Mouse (Mus musculus) MEL (cell line): ENCODE results near the gene Tex2. TPM values are rescaled to one million over a fixed set of nuclear protein-coding genes. Genes with fewer than 3 reads are reported as not detected.

ENCODE experiments used
- DNase-seq: peaks from one replicate; pipeline ENCODE4 v3.0.0; 2011; ENCODE audit warnings: low read depth, low spot score
- H3K27ac ChIP-seq: 2 replicates; pipeline ENCODE4 v1.5.1; 2012; ENCODE audit warnings: low read depth, mild to moderate bottlenecking, control low read depth, low read length, moderate library complexity; ENCODE audit not compliant: control insufficient read depth
- H3K27me3 ChIP-seq, 2 experiments: fragments of 150-350 bp in 1 of 2; sonication (generic) in 1 of 2; 2 replicates each; pipeline ENCODE4 v1.6.1; 2012; ENCODE audit warnings: low read length in 2 of 2, mild to moderate bottlenecking in 2 of 2, improper control_type of control experiment in 1 of 2, moderate library complexity in 1 of 2; ENCODE audit not compliant: insufficient read depth in 2 of 2, control insufficient read depth in 1 of 2
- H3K36me3 ChIP-seq, 2 experiments: 2 replicates each; pipeline ENCODE4 v1.6.1; 2012 to 2014; ENCODE audit warnings: low read length in 2 of 2, improper control_type of control experiment in 1 of 2, inconsistent platforms in 1 of 2, mild to moderate bottlenecking in 1 of 2; ENCODE audit not compliant: insufficient read depth in 2 of 2, control insufficient read depth in 1 of 2
- H3K4me1 ChIP-seq, 2 experiments: fragments of 150-350 bp in 1 of 2; sonication (generic) in 1 of 2; 2 replicates each; pipeline ENCODE4 v1.6.1; 2012; ENCODE audit warnings: low read length in 2 of 2, improper control_type of control experiment in 1 of 2, mild to moderate bottlenecking in 1 of 2; ENCODE audit not compliant: insufficient read depth in 2 of 2, control insufficient read depth in 1 of 2
- H3K4me3 ChIP-seq, 2 experiments: fragments of 150-350 bp in 1 of 2; sonication (generic) in 1 of 2; 2 replicates each; pipeline ENCODE4 v1.5.1; 2012; ENCODE audit warnings: low read depth in 2 of 2, low read length in 2 of 2, mild to moderate bottlenecking in 2 of 2, moderate library complexity in 2 of 2, control low read depth in 1 of 2, improper control_type of control experiment in 1 of 2; ENCODE audit not compliant: control insufficient read depth in 1 of 2, insufficient read depth in 1 of 2
- H3K79me2 ChIP-seq: 2 replicates; pipeline ENCODE4 v1.6.1; 2012; ENCODE audit warnings: mild to moderate bottlenecking, low read length, moderate library complexity; ENCODE audit not compliant: control insufficient read depth, poor library complexity, insufficient read depth
- H3K9ac ChIP-seq: 2 replicates; pipeline ENCODE4 v1.6.1; 2012; ENCODE audit warnings: low read depth, mild to moderate bottlenecking, control low read depth, low read length, moderate library complexity; ENCODE audit not compliant: control insufficient read depth, poor library complexity, severe bottlenecking
- H3K9me3 ChIP-seq: fragments of 150-350 bp; sonication (generic); replicated peaks from 2 replicates; pipeline ENCODE4 v1.6.1; 2012; ENCODE audit warnings: mild to moderate bottlenecking, low read length, improper control_type of control experiment, moderate library complexity; ENCODE audit not compliant: insufficient read depth
- BHLHE40 ChIP-seq: IDR thresholded peaks from 2 replicates; pipeline ENCODE4 v1.6.1; 2012; ENCODE audit warnings: low read depth, mild to moderate bottlenecking, inconsistent platforms, low read length, improper control_type of control experiment, borderline replicate concordance
- CHD2 ChIP-seq: IDR thresholded peaks from 2 replicates; pipeline ENCODE4 v1.6.1; 2011; ENCODE audit warnings: low read length, improper control_type of control experiment
- CTCF ChIP-seq, 3 experiments: IDR thresholded peaks in 2 of 3; conservative IDR thresholded peaks in 1 of 3; 2 replicates each; pipeline ENCODE4 v1.5.1; 2011 to 2012; ENCODE audit warnings: low read length in 3 of 3, low read depth in 2 of 3, mild to moderate bottlenecking in 2 of 3, improper control_type of control experiment in 1 of 3, inconsistent platforms in 1 of 3, mixed read lengths in 1 of 3, moderate library complexity in 1 of 3; ENCODE audit not compliant: control insufficient read depth in 1 of 3, insufficient read depth in 1 of 3, poor library complexity in 1 of 3, severe bottlenecking in 1 of 3
- ELF1 ChIP-seq: IDR thresholded peaks from 2 replicates; pipeline ENCODE4 v1.6.1; 2014; ENCODE audit warnings: low read depth, mild to moderate bottlenecking, inconsistent platforms, low read length, improper control_type of control experiment, moderate library complexity
- EP300 ChIP-seq, 2 experiments: IDR thresholded peaks; 2 replicates each; pipeline ENCODE4 v1.6.1; 2011; ENCODE audit warnings: improper control_type of control experiment in 2 of 2, low read length in 2 of 2, low read depth in 1 of 2, mild to moderate bottlenecking in 1 of 2
- ETS1 ChIP-seq: IDR thresholded peaks from 2 replicates; pipeline ENCODE4 v1.6.1; 2012; ENCODE audit warnings: low read depth, mild to moderate bottlenecking, inconsistent platforms, low read length, improper control_type of control experiment, moderate library complexity
- HCFC1 ChIP-seq: IDR thresholded peaks from 2 replicates; pipeline ENCODE4 v1.6.1; 2012; ENCODE audit warnings: low read depth, mild to moderate bottlenecking, inconsistent platforms, low read length, improper control_type of control experiment, moderate library complexity
- JUND ChIP-seq: IDR thresholded peaks from 2 replicates; pipeline ENCODE4 v1.6.1; 2011; ENCODE audit warnings: low read depth, mild to moderate bottlenecking, improper control_type of control experiment, low read length
- KAT2A ChIP-seq: conservative IDR thresholded peaks from 2 replicates; pipeline ENCODE4 v1.6.1; 2012; ENCODE audit warnings: low read depth, low read length, improper control_type of control experiment, inconsistent platforms
- MAZ ChIP-seq: IDR thresholded peaks from 2 replicates; pipeline ENCODE4 v1.6.1; 2012; ENCODE audit warnings: low read depth, mild to moderate bottlenecking, inconsistent platforms, low read length, improper control_type of control experiment
- MXI1 ChIP-seq: IDR thresholded peaks from 2 replicates; pipeline ENCODE4 v1.6.1; 2011; ENCODE audit warnings: mild to moderate bottlenecking, low read depth, low read length, improper control_type of control experiment
- MYC ChIP-seq: IDR thresholded peaks from 2 replicates; pipeline ENCODE4 v1.6.1; 2011; ENCODE audit warnings: low read depth, mild to moderate bottlenecking, low read length, improper control_type of control experiment, moderate library complexity
- NELFE ChIP-seq: IDR thresholded peaks from 2 replicates; pipeline ENCODE4 v1.6.1; 2011; ENCODE audit warnings: low read depth, low read length, improper control_type of control experiment
- NRF1 ChIP-seq: IDR thresholded peaks from 2 replicates; pipeline ENCODE4 v1.6.1; 2014; ENCODE audit warnings: low read depth, mild to moderate bottlenecking, inconsistent platforms, low read length, improper control_type of control experiment, moderate library complexity; ENCODE audit not compliant: poor library complexity, insufficient read depth, severe bottlenecking
- POLR2A ChIP-seq, 2 experiments: IDR thresholded peaks; 2 replicates each; pipeline ENCODE4 v1.6.1; 2011 to 2012; ENCODE audit warnings: low read length in 2 of 2, mild to moderate bottlenecking in 2 of 2, control low read depth in 1 of 2, improper control_type of control experiment in 1 of 2, low read depth in 1 of 2, moderate library complexity in 1 of 2; ENCODE audit not compliant: control insufficient read depth in 1 of 2, insufficient read depth in 1 of 2, poor library complexity in 1 of 2
- POLR2AphosphoS2 ChIP-seq: IDR thresholded peaks from 2 replicates; pipeline ENCODE4 v1.6.1; 2011; ENCODE audit warnings: low read length, improper control_type of control experiment
- RCOR1 ChIP-seq: IDR thresholded peaks from 2 replicates; pipeline ENCODE4 v1.6.1; 2012; ENCODE audit warnings: low read depth, mild to moderate bottlenecking, inconsistent platforms, low read length, improper control_type of control experiment
- SIN3A ChIP-seq: IDR thresholded peaks from 2 replicates; pipeline ENCODE4 v1.6.1; 2012; ENCODE audit warnings: low read length, improper control_type of control experiment, inconsistent platforms
- SMC3 ChIP-seq: IDR thresholded peaks from 2 replicates; pipeline ENCODE4 v1.6.1; 2011; ENCODE audit warnings: low read depth, low read length, improper control_type of control experiment
- TCF12 ChIP-seq: IDR thresholded peaks from 2 replicates; pipeline ENCODE4 v1.6.1; 2014; ENCODE audit warnings: low read depth, mild to moderate bottlenecking, inconsistent platforms, low read length, improper control_type of control experiment, moderate library complexity
- USF1 ChIP-seq: IDR thresholded peaks from 2 replicates; pipeline ENCODE4 v1.6.1; 2014; ENCODE audit warnings: low read depth, mild to moderate bottlenecking, inconsistent platforms, low read length, improper control_type of control experiment, moderate library complexity
- ZC3H11A ChIP-seq: IDR thresholded peaks from 2 replicates; pipeline ENCODE4 v1.6.1; 2012; ENCODE audit warnings: low read depth, mild to moderate bottlenecking, inconsistent platforms, low read length, improper control_type of control experiment
- ZKSCAN1 ChIP-seq: IDR thresholded peaks from 2 replicates; pipeline ENCODE4 v1.6.1; 2012; ENCODE audit warnings: low read depth, mild to moderate bottlenecking, inconsistent platforms, low read length, improper control_type of control experiment, moderate library complexity
- ZMIZ1 ChIP-seq: IDR thresholded peaks from 2 replicates; pipeline ENCODE4 v1.6.1; 2012; ENCODE audit warnings: low read depth, mild to moderate bottlenecking, inconsistent platforms, low read length, improper control_type of control experiment, moderate library complexity
- polyA plus RNA-seq, 2 experiments: library from polyadenylated mRNA; stranded (reverse) in 1 of 2; unstranded in 1 of 2; fragments of >175 nt in 1 of 2; fragments of >200 nt in 1 of 2; gene quantifications; 2 replicates each; pipeline versions ENCODE4 v1.2.1 to v1.2.4; 2012; ENCODE audit warnings: low replicate concordance in 2 of 2, low read depth in 1 of 2; ENCODE audit not compliant: insufficient read length in 2 of 2, insufficient read depth in 1 of 2, missing spikeins in 1 of 2
- total RNA-seq: library from RNA; depleted of rRNA; stranded (reverse); fragments of 300-350 nt; gene quantifications from 2 replicates; pipeline ENCODE4 v1.2.3, GENCODE M21; 2012

Gene Tex2
- total and polyA plus RNA-seq, 3 experiments: 13.7 to 24.8 TPM; not detected in 1

- Histone ChIP-seq H3K9me3 (no peaks in the 10 kb centered on the region), H3K4me1 (peaks cover 5 to 18% of the 10 kb centered on the region in 2 experiments; a peak in 2 of 4 replicates), H3K27ac (peak overlapping the region; percentile 95), H3K27me3 (no peaks in the 10 kb centered on the region), H3K4me3 (no peak overlapping the region), H3K9ac (peak overlapping the region; percentile 91), H3K36me3 (peaks cover 0 to 23% of the 10 kb centered on the region in 2 experiments; a peak in 2 of 4 replicates), H3K79me2 (peaks cover 9% of the 10 kb centered on the region)
- no peak for TF ChIP-seq USF1
- TF ChIP-seq ETS1: no peak
- peak; percentile 90 for TF ChIP-seq MYC
- no peak; a peak in 1 of 4 replicates for TF ChIP-seq POLR2A (IDR thresholded peaks at IDR 0.05; ENCODE audit: control insufficient read depth in 1 of 2, insufficient read depth in 1 of 2, low read depth in 1 of 2, low read length in 2 of 2, poor library complexity in 1 of 2)
- 0 out of 2 replicates have a peak, but pooled peaks have one; percentile 31 for TF ChIP-seq HCFC1
- no peak; a peak in 2 of 4 replicates for TF ChIP-seq EP300 (IDR thresholded peaks at IDR 0.05; ENCODE audit: low read depth in 1 of 2, low read length in 2 of 2)
- TF ChIP-seq POLR2AphosphoS2: no peak; the same call in 1 of the 2 replicates
- no peak for TF ChIP-seq ZC3H11A
- no peak for TF ChIP-seq ZKSCAN1
- TF ChIP-seq NRF1: no peak
- no peak for TF ChIP-seq ELF1
- peak; percentile 17; the same call in 1 of the 2 replicates for TF ChIP-seq SMC3
- TF ChIP-seq RCOR1: 0 out of 2 replicates have a peak, but pooled peaks have one; percentile 9
- peak; percentile 94 for TF ChIP-seq ZMIZ1
- no peak for TF ChIP-seq KAT2A
- no peak for TF ChIP-seq TCF12
- 0 out of 2 replicates have a peak, but pooled peaks have one; percentile 9 for TF ChIP-seq BHLHE40
- peak; percentile 63; the same call in 1 of the 2 replicates for TF ChIP-seq SIN3A
- peak; percentile 65; the same call in 1 of the 2 replicates for TF ChIP-seq NELFE
- no peak for TF ChIP-seq MAZ
- no peak for TF ChIP-seq CTCF (IDR thresholded peaks at IDR 0.05 in 2 of 3, conservative IDR thresholded peaks at IDR 0.05 in 1 of 3; ENCODE audit: control insufficient read depth in 1 of 3, insufficient read depth in 1 of 3, low read depth in 2 of 3, low read length in 3 of 3, poor library complexity in 1 of 3, severe bottlenecking in 1 of 3)
- TF ChIP-seq MXI1: no peak
- TF ChIP-seq CHD2: peak; percentile 67; the same call in 1 of the 2 replicates
- peak; percentile 12; the same call in 1 of the 2 replicates for TF ChIP-seq JUND
- peak; percentile 74 for DNase-seq
Measured at GRCm38 (mm10) chr11:106502159-106502505, 111.1 kb downstream of the Tex2 start.
